Mouse (Mus musculus): ENCODE data around the gene Ppdpf.

- TF ChIP-seq POLR2A (IDR thresholded peaks at IDR 0.05; ENCODE audit: low read depth, low read length) (no peak), CTCF (IDR thresholded peaks at IDR 0.05; ENCODE audit: borderline replicate concordance, insufficient read depth, low read length) (no peak)
Measured at GRCm38 (mm10) chr2:181153131-181153530, 33.9 kb upstream of the Ppdpf start.

Data from embryonic fibroblast, embryonic 13.5 days (primary cell).